Mouse (Mus musculus): ENCODE results near the gene Dusp28. TPM values are rescaled to one million over a fixed set of nuclear protein-coding genes. Genes with fewer than 3 reads are reported as not detected.

Dusp28 gene
- 4.0 to 6.3 TPM (median 4.8 TPM) in 4 replicates for total RNA-seq (2023; ENCODE audit: inconsistent age)

GRCm38 (mm10) chr1:92906779-92907631 is at the start of gene Dusp28:
Gene Dusp28, plus strand, starts transcription at chr1:92906981.

GRCm38 (mm10) chr1:92902786-92903185 is 4.0 kb upstream of the Dusp28 start, which contains the start of gene Ankmy1:
Gene Ankmy1, minus strand, starts transcription at chr1:92902906.

GRCm38 (mm10) chr1:92910239-92910885 is 3.6 kb downstream of the Dusp28 start, which contains the start of gene Rnpepl1:
Gene Rnpepl1, plus strand, starts transcription at chr1:92910783.

GRCm38 (mm10) chr1:92934182-92934827 is 27.5 kb downstream of the Dusp28 start, which contains the start of gene Capn10:
Gene Capn10, plus strand, starts transcription at chr1:92934376.

GRCm38 (mm10) chr1:92950607-92951006 is 43.8 kb downstream of the Dusp28 start, which contains the start of gene Gpr35:
Gene Gpr35, plus strand, starts transcription at chr1:92950865.

Other genes starting within 250 kb of the Dusp28 start
- 0.22 to 0.38 TPM (median 0.30 TPM) in 4 replicates for gene Gpc1, start 75.3 kb upstream of the Dusp28 start, total RNA-seq (2023; ENCODE audit: inconsistent age)
- gene Ankmy1, start 4.1 kb upstream of the Dusp28 start, total RNA-seq (2023; ENCODE audit: inconsistent age) = 0.48 to 0.72 TPM (median 0.54 TPM) in 4 replicates
- gene Rnpepl1, start 3.8 kb downstream of the Dusp28 start, total RNA-seq (2023; ENCODE audit: inconsistent age) = 97.6 to 107 TPM (median 98.9 TPM) in 4 replicates
- 21.5 to 32.8 TPM (median 22.9 TPM) in 4 replicates for gene Capn10, start 27.4 kb downstream of the Dusp28 start, total RNA-seq (2023; ENCODE audit: inconsistent age)
- 0.39 to 3.2 TPM (median 1.6 TPM) in 4 replicates for gene Gpr35, start 43.9 kb downstream of the Dusp28 start, total RNA-seq (2023; ENCODE audit: inconsistent age)
- not detected in 4 replicates for gene Aqp12, start 99.4 kb downstream of the Dusp28 start, total RNA-seq (2023; ENCODE audit: inconsistent age)
- gene Kif1a, start 195.0 kb downstream of the Dusp28 start, total RNA-seq (2023; ENCODE audit: inconsistent age) = 0.06 TPM in 1 of 4 replicates, not detected in the others
- not detected in 4 replicates for gene Agxt, start 228.3 kb downstream of the Dusp28 start, total RNA-seq (2023; ENCODE audit: inconsistent age)